Mouse (Mus musculus) limb, embryonic 11.5 days (tissue): ENCODE results near the gene Dhodh. TPM values are rescaled to one million over a fixed set of nuclear protein-coding genes. Genes with fewer than 3 reads are reported as not detected.

Experiments
- ATAC-seq: fragments of 200-750 bp; cut with Nextera tagmentation; 2 replicates; pipeline ENCODE4 v1.8.0; 2017; ENCODE audit warnings: low read depth; ENCODE audit not compliant: insufficient number of reproducible peaks, low FRiP score, low TSS enrichment
- DNase-seq: peaks from one replicate; pipeline ENCODE4 v3.0.0-alpha.2; 2015; ENCODE audit warnings: low spot score
- H3K27ac ChIP-seq: fragments of 300-500 bp; sonication (generic); replicated peaks from 2 replicates; pipeline ENCODE4 v1.5.1; 2014; ENCODE audit warnings: low read depth, mild to moderate bottlenecking, low read length
- H3K27me3 ChIP-seq: fragments of 300-500 bp; sonication (generic); 2 replicates; pipeline ENCODE4 v1.6.1; 2014; ENCODE audit warnings: mild to moderate bottlenecking, low read length, mixed read lengths; ENCODE audit not compliant: control insufficient read depth, insufficient read depth
- H3K36me3 ChIP-seq: fragments of 300-500 bp; sonication (generic); 2 replicates; pipeline ENCODE4 v1.6.1; 2014; ENCODE audit warnings: mild to moderate bottlenecking, low read length, moderate library complexity, mixed read lengths; ENCODE audit not compliant: control insufficient read depth, insufficient read depth
- H3K4me1 ChIP-seq: fragments of 300-500 bp; sonication (generic); 2 replicates; pipeline ENCODE4 v1.6.1; 2014; ENCODE audit warnings: low read length, mixed read lengths; ENCODE audit not compliant: control insufficient read depth, insufficient read depth
- H3K4me2 ChIP-seq: fragments of 300-500 bp; sonication (generic); 2 replicates; pipeline ENCODE4 v1.6.1; 2014; ENCODE audit warnings: low read depth, mild to moderate bottlenecking, moderate library complexity; ENCODE audit not compliant: severe bottlenecking
- H3K4me3 ChIP-seq: fragments of 300-500 bp; sonication (generic); 2 replicates; pipeline ENCODE4 v1.5.1; 2014; ENCODE audit warnings: low read depth, low read length
- H3K9ac ChIP-seq: fragments of 300-500 bp; sonication (generic); 2 replicates; pipeline ENCODE4 v1.6.1; 2014; ENCODE audit warnings: mild to moderate bottlenecking, low read length
- H3K9me3 ChIP-seq: fragments of 300-500 bp; sonication (generic); 2 replicates; pipeline ENCODE4 v1.6.1; 2016; ENCODE audit warnings: low read length; ENCODE audit not compliant: control insufficient read depth
- WGBS: fragments of 180-500 bp; shearing (Covaris S2); extraction: QIAGEN DNeasy Blood & Tissue Kit; methylation state at CpG from one replicate; pipeline ENCODE4 v1.1.7; 2014; 5-methylcytosine and 5-hydroxymethylcytosine counted together
- polyA plus RNA-seq: library from polyadenylated mRNA; unstranded; fragments of >200 nt; fragmentation: Nextera tagmentation; extraction: Ambion mirVana; gene quantifications from 2 replicates; pipeline ENCODE4 v1.2.1, GENCODE M21; 2014

The Dhodh gene
- polyA plus RNA-seq, 1 experiment from 2014 or later: 49.4 TPM

GRCm38 (mm10) chr8:109542748-109543519 lies 65.5 kb downstream of the Dhodh start:
- WGBS: 78% methylated on average over 8 of the region's 8 CpGs
- H3K9ac ChIP-seq: no peak overlapping the region
- DNase-seq (no peak), ATAC-seq (no peak)
- no peaks in the 10 kb centered on the region for H3K9me3 ChIP-seq
- peaks cover 10% of the 10 kb centered on the region for H3K36me3 ChIP-seq
- no peak overlapping the region for H3K4me2 ChIP-seq
- no peak overlapping the region for H3K4me3 ChIP-seq
- no peak overlapping the region for H3K27ac ChIP-seq
- H3K27me3 ChIP-seq: no peaks in the 10 kb centered on the region
- H3K4me1 ChIP-seq: no peaks in the 10 kb centered on the region

GRCm38 (mm10) chr8:109542165-109542564 lies 66.3 kb downstream of the Dhodh start:
- Histone ChIP-seq H3K9ac (no peak overlapping the region), H3K27me3 (no peaks in the 10 kb centered on the region), H3K4me2 (no peak overlapping the region), H3K4me1 (no peaks in the 10 kb centered on the region), H3K4me3 (no peak overlapping the region), H3K27ac (no peak overlapping the region), H3K9me3 (no peaks in the 10 kb centered on the region), H3K36me3 (peaks cover 4% of the 10 kb centered on the region)
- ATAC-seq (no peak), DNase-seq (no peak)
- WGBS: 76% methylated on average over 5 of the region's 5 CpGs

Other genes with a start within 250 kb of the Dhodh start
- 0.12 and 0.16 TPM in 2 replicates for gene Pmfbp1, start 114.6 kb downstream of the Dhodh start, polyA plus RNA-seq
- 28.7 and 29.3 TPM in 2 replicates for gene Dhx38, start 42.8 kb downstream of the Dhodh start, polyA plus RNA-seq
- gene Txnl4b, start 42.8 kb downstream of the Dhodh start, polyA plus RNA-seq: 28.3 and 28.5 TPM in 2 replicates
- gene Hp, start 29.5 kb downstream of the Dhodh start, polyA plus RNA-seq: 0.74 and 1.1 TPM in 2 replicates
- 0.27 and 0.37 TPM in 2 replicates for gene Pkd1l3, start 5.8 kb upstream of the Dhodh start, polyA plus RNA-seq
- 171 and 174 TPM in 2 replicates for gene Ist1, start 84.6 kb upstream of the Dhodh start, polyA plus RNA-seq
- 44.4 and 45.3 TPM in 2 replicates for gene Zfp821, start 96.9 kb upstream of the Dhodh start, polyA plus RNA-seq
- gene Atxn1l, start 129.1 kb upstream of the Dhodh start, polyA plus RNA-seq: 6.4 and 7.8 TPM in 2 replicates
- gene Ap1g1, start 169.9 kb upstream of the Dhodh start, polyA plus RNA-seq: 34.9 and 47.2 TPM in 2 replicates